In the genomic region with DNA sequence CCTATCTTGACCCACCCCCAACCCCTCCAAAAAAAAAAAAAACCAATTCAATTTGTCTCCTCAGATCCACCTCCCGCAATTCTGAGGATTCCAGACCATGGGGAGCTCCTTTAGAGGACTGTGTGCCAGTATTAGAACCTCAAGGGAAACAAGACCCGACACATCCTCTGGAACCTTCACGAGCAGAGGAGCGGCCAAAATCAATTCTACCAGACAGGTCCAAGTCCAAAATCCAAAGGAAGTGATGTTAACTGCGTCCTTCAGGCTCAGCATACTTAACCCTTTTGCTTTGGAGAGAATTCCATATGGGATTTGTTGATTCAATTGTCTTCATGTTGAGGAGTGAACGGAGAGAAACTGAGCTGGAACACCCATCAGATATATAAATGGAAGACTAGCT, we compare ENCODE assay signal across 27 mouse cellular contexts.
"Had no signal": no experiment of that assay in that cellular context is flagged by ENCODE, and none has a peak within 500 bp of the region (broad histone marks: within the 10 kb centered on the region; RNA-seq: fewer than 3 reads in every experiment).

No protein-coding gene starts in this region.

- H3K9me3 ChIP-seq: embryonic facial prominence, embryonic 10.5 days; embryonic facial prominence, embryonic 12.5 days; embryonic facial prominence, embryonic 13.5 days; embryonic facial prominence, embryonic 15.5 days; forebrain, embryonic 10.5 days; forebrain, embryonic 12.5 days; forebrain, embryonic 13.5 days; forebrain, embryonic 15.5 days had no signal

- H3K27me3 ChIP-seq: embryonic facial prominence, embryonic 12.5 days; embryonic facial prominence, embryonic 13.5 days; embryonic facial prominence, embryonic 15.5 days; forebrain, embryonic 12.5 days; forebrain, embryonic 13.5 days; forebrain, embryonic 15.5 days had no signal

- DNase-seq: cerebellum, adult 2 months; cerebellum, adult 8-10 months; cerebellum, adult 9-10 months; cerebellum, adult 9-11 months; cerebellum, postnatal 10 days; cerebellum, postnatal 14 days; cerebellum, postnatal 25 days; cerebellum, postnatal 36 days; forebrain, postnatal 0 days; gastrocnemius, adult 2 months; gastrocnemius, postnatal 10 days; gastrocnemius, postnatal 14 days; gastrocnemius, postnatal 25 days; gastrocnemius, postnatal 36 days; heart, adult 11 months; heart, adult 18-20 months had no signal

- H3K27ac ChIP-seq: embryonic facial prominence, embryonic 10.5 days; embryonic facial prominence, embryonic 12.5 days; embryonic facial prominence, embryonic 13.5 days; embryonic facial prominence, embryonic 15.5 days; forebrain, embryonic 10.5 days; forebrain, embryonic 12.5 days; forebrain, embryonic 13.5 days; forebrain, embryonic 15.5 days had no signal

- H3K4me1 ChIP-seq: embryonic facial prominence, embryonic 10.5 days; embryonic facial prominence, embryonic 12.5 days; embryonic facial prominence, embryonic 13.5 days; embryonic facial prominence, embryonic 15.5 days; forebrain, embryonic 10.5 days; forebrain, embryonic 12.5 days; forebrain, embryonic 13.5 days had no signal

- H3K9ac ChIP-seq: embryonic facial prominence, embryonic 12.5 days; embryonic facial prominence, embryonic 13.5 days; embryonic facial prominence, embryonic 15.5 days; forebrain, embryonic 12.5 days; forebrain, embryonic 13.5 days; forebrain, embryonic 15.5 days; forebrain, postnatal 0 days had no signal

- H3K4me2 ChIP-seq: embryonic facial prominence, embryonic 12.5 days; embryonic facial prominence, embryonic 13.5 days; embryonic facial prominence, embryonic 15.5 days; forebrain, embryonic 12.5 days; forebrain, embryonic 13.5 days; forebrain, embryonic 15.5 days had no signal

- ATAC-seq: forebrain, embryonic 13.5 days; forebrain, embryonic 14.5 days; forebrain, embryonic 15.5 days; forebrain, embryonic 16.5 days; forebrain, postnatal 0 days had no signal

- H3K4me3 ChIP-seq: embryonic facial prominence, embryonic 10.5 days; embryonic facial prominence, embryonic 12.5 days; embryonic facial prominence, embryonic 13.5 days; embryonic facial prominence, embryonic 15.5 days; erythroblast, embryonic 14.5 days; forebrain, embryonic 10.5 days; forebrain, embryonic 12.5 days; forebrain, embryonic 13.5 days; forebrain, embryonic 15.5 days; gastrocnemius, adult 2 months had no signal
